Mouse (Mus musculus) heart, embryonic 11.5 days (tissue): ENCODE measurements around the gene Rgl1. TPM values are rescaled to one million over a fixed set of nuclear protein-coding genes. Genes with fewer than 3 reads are reported as not detected.

ENCODE experiments used
- ATAC-seq: fragments of 200-750 bp; cut with Nextera tagmentation; replicated peaks from 2 replicates; pipeline ENCODE4 v1.8.0; 2017; ENCODE audit warnings: moderate library complexity; ENCODE audit not compliant: insufficient number of reproducible peaks, low FRiP score, low TSS enrichment
- H3K27ac ChIP-seq: fragments of 300-500 bp; sonication (generic); 2 replicates; pipeline ENCODE4 v1.5.1; 2014; ENCODE audit warnings: mild to moderate bottlenecking, low read depth, low read length
- H3K27me3 ChIP-seq: fragments of 300-500 bp; sonication (generic); 2 replicates; pipeline ENCODE4 v1.6.1; 2014; ENCODE audit warnings: mild to moderate bottlenecking, low read length, mixed read lengths; ENCODE audit not compliant: control insufficient read depth, insufficient read depth
- H3K36me3 ChIP-seq: fragments of 300-500 bp; sonication (generic); 2 replicates; pipeline ENCODE4 v1.6.1; 2014; ENCODE audit warnings: mild to moderate bottlenecking, low read length, moderate library complexity, mixed read lengths; ENCODE audit not compliant: control insufficient read depth, insufficient read depth
- H3K4me1 ChIP-seq: fragments of 300-500 bp; sonication (generic); 2 replicates; pipeline ENCODE4 v1.6.1; 2014; ENCODE audit warnings: low read length; ENCODE audit not compliant: control insufficient read depth, insufficient read depth
- H3K4me2 ChIP-seq: fragments of 300-500 bp; sonication (generic); 2 replicates; pipeline ENCODE4 v1.6.1; 2014; ENCODE audit warnings: mild to moderate bottlenecking, moderate library complexity
- H3K4me3 ChIP-seq: fragments of 300-500 bp; sonication (generic); 2 replicates; pipeline ENCODE4 v1.5.1; 2014; ENCODE audit warnings: low read depth, low read length
- H3K9ac ChIP-seq: fragments of 300-500 bp; sonication (generic); 2 replicates; pipeline ENCODE4 v1.6.1; 2014; ENCODE audit warnings: mild to moderate bottlenecking, low read depth, low read length, moderate library complexity
- H3K9me3 ChIP-seq: fragments of 300-500 bp; sonication (generic); replicated peaks from 2 replicates; pipeline ENCODE4 v1.6.1; 2016; ENCODE audit warnings: low read length; ENCODE audit not compliant: control insufficient read depth
- WGBS: fragments of 180-500 bp; shearing (Covaris S2); extraction: QIAGEN DNeasy Blood & Tissue Kit; methylation state at CpG from one replicate; pipeline ENCODE4 v1.1.7; 2014; ENCODE audit not compliant: insufficient replicate concordance; 5-methylcytosine and 5-hydroxymethylcytosine counted together
- polyA plus RNA-seq: library from polyadenylated mRNA; unstranded; fragments of >200 nt; fragmentation: Nextera tagmentation; extraction: Ambion mirVana; gene quantifications from 2 replicates; pipeline ENCODE4 v1.2.1, GENCODE M21; 2014

Gene Rgl1
- polyA plus RNA-seq, 1 experiment from 2014 or later, result 61.0 TPM

DNA sequence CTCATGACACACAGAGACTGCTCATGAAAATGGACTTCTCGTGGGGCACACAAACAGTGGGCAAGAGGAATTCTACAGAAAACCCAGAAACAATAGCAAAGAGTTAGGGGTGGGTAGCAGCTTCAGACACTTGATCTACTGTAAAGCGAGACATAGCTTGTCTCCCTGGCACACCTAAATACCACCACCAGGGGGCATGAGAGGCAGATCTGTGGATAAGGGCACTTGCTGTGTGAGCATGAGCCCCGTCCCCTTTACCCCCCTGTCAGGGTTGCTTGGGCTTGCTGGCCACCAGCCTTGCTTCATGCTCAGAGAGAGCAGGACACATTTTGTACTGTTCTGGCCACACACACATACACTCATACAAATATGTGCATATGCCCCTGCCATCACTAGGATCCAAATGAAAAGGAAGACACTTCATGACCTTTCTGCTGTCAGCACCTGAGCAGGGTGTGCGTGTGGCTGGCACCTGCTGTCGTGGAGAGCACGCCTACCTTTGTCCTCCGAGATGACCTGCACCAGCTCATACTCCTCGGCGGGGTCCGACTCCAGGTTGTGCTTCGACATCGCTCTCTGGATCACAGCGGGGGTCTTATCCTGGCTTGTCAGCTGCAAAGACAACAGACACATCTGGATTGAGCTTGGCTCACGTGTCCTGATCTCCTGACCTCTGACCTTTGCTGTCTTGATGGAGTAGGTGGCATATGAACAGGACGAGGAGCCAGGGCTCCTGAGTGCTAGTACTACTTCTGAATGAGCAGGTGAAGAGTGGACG, 245.2 kb downstream of the Rgl1 start:
- ATAC-seq, result no peak
- Histone ChIP-seq H3K4me1 (peaks cover 21% of the 10 kb centered on the region), H3K9ac (no peak overlapping the region), H3K4me2 (no peak overlapping the region), H3K27me3 (no peaks in the 10 kb centered on the region), H3K4me3 (no peak overlapping the region), H3K9me3 (no peaks in the 10 kb centered on the region), H3K36me3 (peaks cover 22% of the 10 kb centered on the region), H3K27ac (no peak overlapping the region)
- 71% methylated on average over 16 of the region's 16 CpGs for WGBS

DNA sequence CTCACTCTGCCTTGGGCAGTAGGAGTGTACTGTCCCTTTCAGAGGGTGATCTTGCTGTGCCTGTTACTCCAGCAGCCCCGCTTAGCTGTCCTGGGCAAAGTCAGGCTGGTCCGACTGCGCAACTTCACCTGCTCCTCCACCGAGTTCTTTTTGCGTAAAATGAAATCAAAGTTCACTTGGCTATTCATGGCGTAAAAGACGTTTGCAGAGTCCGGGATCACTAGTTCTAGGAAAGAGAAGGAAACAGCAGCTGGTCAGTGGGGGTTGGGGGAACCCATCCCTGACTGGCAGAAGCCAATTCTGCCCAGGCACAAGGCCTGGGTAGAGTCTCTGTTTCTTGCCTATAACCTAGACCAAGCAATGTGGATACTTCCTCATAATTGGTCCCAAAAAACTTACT, 247.2 kb downstream of the Rgl1 start:
- no peaks in the 10 kb centered on the region for H3K27me3 ChIP-seq
- no peak overlapping the region for H3K27ac ChIP-seq
- peaks cover 19% of the 10 kb centered on the region for H3K36me3 ChIP-seq
- 91% methylated on average over 8 of the region's 8 CpGs for WGBS
- H3K9me3 ChIP-seq, result no peaks in the 10 kb centered on the region
- H3K4me1 ChIP-seq, result peaks cover 18% of the 10 kb centered on the region
- ATAC-seq, result no peak
- no peak overlapping the region for H3K4me3 ChIP-seq
- H3K9ac ChIP-seq, result no peak overlapping the region
- no peak overlapping the region for H3K4me2 ChIP-seq

DNA sequence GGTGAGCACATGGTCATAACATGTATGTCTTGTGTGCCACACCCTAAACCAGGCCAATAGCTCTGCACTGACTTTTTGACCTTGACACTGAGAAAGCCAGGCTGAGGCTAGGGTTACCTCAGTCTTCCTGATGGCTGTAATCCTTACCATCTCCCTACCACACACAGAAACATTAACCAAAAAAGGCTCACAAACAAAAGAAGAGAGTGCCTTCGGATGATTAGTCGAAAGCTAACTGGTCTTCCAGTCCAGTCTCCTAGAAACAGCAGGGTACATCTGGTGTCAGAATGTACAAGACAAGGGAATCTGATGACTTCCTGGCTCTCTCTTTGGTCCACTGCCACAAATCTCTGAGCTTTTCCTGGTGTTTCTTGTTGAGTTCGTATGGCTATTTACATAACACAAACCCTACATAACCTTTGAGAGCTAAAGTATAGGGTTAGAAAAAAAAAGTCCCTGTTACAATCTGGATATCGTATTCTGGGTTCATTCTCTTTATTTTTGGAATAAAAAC, 249.0 kb downstream of the Rgl1 start:
- 75% methylated on average over 4 of the region's 4 CpGs for WGBS
- no peak overlapping the region for H3K9ac ChIP-seq
- peaks cover 19% of the 10 kb centered on the region for H3K36me3 ChIP-seq
- peaks cover 10% of the 10 kb centered on the region for H3K4me1 ChIP-seq
- H3K4me3 ChIP-seq, result no peak overlapping the region
- H3K4me2 ChIP-seq, result no peak overlapping the region
- H3K9me3 ChIP-seq, result no peaks in the 10 kb centered on the region
- no peaks in the 10 kb centered on the region for H3K27me3 ChIP-seq
- no peak overlapping the region for H3K27ac ChIP-seq
- ATAC-seq, result no peak

DNA sequence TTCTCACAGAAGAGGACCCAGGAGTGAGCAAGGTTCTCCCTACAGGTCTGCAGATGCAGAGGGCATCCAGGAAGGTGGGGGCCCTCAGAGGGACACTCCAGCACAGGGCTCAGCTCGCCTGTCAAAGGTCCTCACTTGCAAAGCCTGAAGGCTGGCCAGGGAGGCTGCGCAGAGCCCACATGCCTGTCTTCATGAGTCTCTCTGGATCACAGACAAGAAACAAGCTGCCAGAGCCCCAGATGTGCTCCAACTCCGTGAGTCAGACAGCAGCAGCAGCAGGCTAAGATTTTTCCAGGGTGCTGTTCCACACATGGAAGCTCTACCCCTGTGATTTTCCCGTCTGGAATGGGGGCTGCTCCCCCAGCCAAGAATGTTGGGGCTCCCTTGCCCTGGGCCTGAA, 251.9 kb downstream of the Rgl1 start:
- H3K4me3 ChIP-seq, result no peak overlapping the region
- peak overlapping the region; percentile 37 for H3K4me2 ChIP-seq
- no peak for ATAC-seq
- H3K27ac ChIP-seq, result peak overlapping the region; percentile 50; the same call in 1 of the 2 replicates
- H3K27me3 ChIP-seq, result no peaks in the 10 kb centered on the region
- no peaks in the 10 kb centered on the region for H3K9me3 ChIP-seq
- WGBS, result 56% methylated on average over 4 of the region's 4 CpGs
- peak overlapping the region; percentile 43; the same call in 1 of the 2 replicates for H3K9ac ChIP-seq
- peaks cover 10% of the 10 kb centered on the region for H3K4me1 ChIP-seq
- H3K36me3 ChIP-seq, result 0 out of 2 replicates have a peak, but pooled peaks cover 3% of the 10 kb centered on the region

DNA sequence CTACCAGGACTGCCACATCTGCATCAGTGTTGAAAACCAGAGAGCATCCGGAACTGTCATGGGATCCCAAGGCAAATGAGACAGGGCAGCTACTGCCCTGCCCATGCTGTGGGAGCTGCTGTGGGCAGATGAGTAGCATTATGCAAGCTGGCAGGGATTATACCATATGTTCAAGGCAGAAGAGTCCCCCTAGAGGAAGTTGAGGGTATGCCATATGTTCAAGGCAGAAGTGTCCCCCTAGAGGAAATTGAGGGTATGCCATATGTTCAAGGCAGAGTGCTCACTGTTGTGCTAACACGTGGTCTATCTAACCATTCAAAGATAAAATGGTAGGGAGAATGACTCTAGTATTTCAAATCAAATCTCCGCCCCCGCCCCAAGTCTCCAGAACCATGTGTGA, 254.9 kb downstream of the Rgl1 start:
- Histone ChIP-seq H3K27me3 (no peaks in the 10 kb centered on the region), H3K9me3 (no peaks in the 10 kb centered on the region), H3K4me2 (no peak overlapping the region), H3K27ac (no peak overlapping the region), H3K9ac (no peak overlapping the region), H3K36me3 (no peaks in the 10 kb centered on the region), H3K4me1 (peaks cover 10% of the 10 kb centered on the region), H3K4me3 (no peak overlapping the region)
- WGBS, result 63% methylated on average over 4 of the region's 4 CpGs
- ATAC-seq, result no peak

DNA sequence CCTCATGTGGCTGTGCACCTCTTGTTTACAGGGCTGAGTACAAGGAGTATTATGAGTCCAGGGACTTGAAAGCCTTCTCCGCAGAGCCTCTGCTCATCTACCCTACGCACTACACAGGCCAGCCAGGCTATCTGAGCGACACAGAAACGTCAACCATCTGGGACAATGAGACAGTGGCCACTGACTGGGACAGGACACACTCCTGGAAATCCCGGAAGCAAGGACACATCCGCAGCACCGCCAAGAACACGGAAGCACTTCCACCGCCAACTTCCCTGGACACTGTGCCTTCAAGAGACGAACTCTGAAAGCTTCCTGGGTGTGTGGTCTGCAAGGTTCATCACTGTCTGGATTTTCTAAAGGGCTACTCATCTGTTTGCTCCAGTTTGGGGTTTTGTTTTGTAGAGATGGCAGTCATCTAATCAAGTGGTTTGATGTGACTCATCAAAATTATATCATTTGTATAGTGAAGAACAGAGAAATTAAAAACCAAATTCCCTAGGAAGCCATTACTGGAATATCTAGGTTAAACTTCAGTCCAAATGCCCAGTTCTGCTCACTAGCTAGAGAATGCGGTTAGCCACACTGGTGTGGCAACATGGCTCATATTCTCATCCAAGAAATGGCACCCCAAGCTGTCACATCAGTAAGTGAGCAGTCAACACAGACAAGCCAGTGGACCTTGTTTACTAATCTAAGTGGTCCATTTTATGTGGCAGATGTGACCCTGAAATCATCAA, 257.5 kb downstream of the Rgl1 start:
- no peak for ATAC-seq
- Histone ChIP-seq H3K36me3 (no peaks in the 10 kb centered on the region), H3K9ac (no peak overlapping the region), H3K27me3 (no peaks in the 10 kb centered on the region), H3K9me3 (no peaks in the 10 kb centered on the region), H3K4me2 (no peak overlapping the region), H3K4me1 (no peaks in the 10 kb centered on the region), H3K27ac (no peak overlapping the region), H3K4me3 (no peak overlapping the region)
- WGBS, result 88% methylated on average over 11 of the region's 11 CpGs

DNA sequence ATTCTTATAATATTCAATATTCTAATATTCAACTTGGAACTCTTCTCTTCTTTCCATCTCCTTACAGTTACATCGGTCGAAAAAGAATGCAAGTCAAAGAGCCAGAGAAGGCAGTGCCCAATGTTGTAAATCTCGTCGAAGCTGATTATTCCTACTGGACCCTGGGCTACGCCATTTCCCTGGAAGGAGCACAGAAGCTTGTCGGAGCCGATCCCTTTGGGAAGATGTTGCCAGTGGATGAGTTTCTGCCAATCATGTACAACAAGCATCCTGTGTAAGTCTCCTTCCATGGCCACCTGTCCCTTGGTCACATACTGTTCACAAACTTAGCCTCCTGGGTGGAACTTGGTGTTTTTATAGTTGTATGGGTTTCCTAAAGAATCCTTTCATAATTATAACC, 259.4 kb downstream of the Rgl1 start:
- WGBS, result 86% methylated on average over 7 of the region's 7 CpGs

DNA sequence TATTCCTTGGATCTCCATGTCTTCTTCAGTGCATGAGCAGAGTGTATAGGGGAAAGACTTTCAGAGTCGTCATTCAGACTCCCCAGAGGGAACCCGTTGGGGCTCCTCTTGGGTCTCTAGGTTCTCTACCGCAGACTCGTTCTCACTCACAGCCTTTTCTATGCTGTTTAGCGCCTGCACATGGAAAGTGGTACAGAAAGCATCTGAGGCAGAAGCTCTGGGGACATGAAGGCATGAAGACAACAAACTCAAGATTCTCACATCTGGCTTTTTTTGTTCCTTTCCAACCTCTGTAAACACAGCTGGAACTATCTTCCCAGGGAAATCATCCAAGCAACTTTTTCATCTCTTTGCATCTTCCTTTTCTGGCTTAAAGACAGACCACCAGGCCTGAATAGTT, 260.0 kb downstream of the Rgl1 start:
- Histone ChIP-seq H3K4me3 (no peak overlapping the region), H3K27me3 (no peaks in the 10 kb centered on the region), H3K9ac (no peak overlapping the region), H3K4me1 (no peaks in the 10 kb centered on the region), H3K4me2 (no peak overlapping the region), H3K27ac (no peak overlapping the region), H3K9me3 (no peaks in the 10 kb centered on the region), H3K36me3 (no peaks in the 10 kb centered on the region)
- ATAC-seq, result no peak
- 91% methylated on average over 5 of the region's 5 CpGs for WGBS

More for the DNA sequence above, 259.4 kb downstream of the Rgl1 start:
- Histone ChIP-seq H3K4me3 (no peak overlapping the region), H3K36me3 (no peaks in the 10 kb centered on the region), H3K9ac (no peak overlapping the region), H3K4me2 (no peak overlapping the region), H3K4me1 (no peaks in the 10 kb centered on the region), H3K9me3 (no peaks in the 10 kb centered on the region), H3K27me3 (no peaks in the 10 kb centered on the region), H3K27ac (no peak overlapping the region)
- no peak for ATAC-seq
